Mouse (Mus musculus) bone marrow macrophage, adult 2 months (primary cell): Measurements from ENCODE around the gene 4933428G20Rik.

Experiments used
- CTCF ChIP-seq: IDR thresholded peaks from 2 replicates; pipeline ENCODE4 v1.5.1; 2012; ENCODE audit warnings: low read depth, mild to moderate bottlenecking, low read length, moderate library complexity
- POLR2A ChIP-seq: IDR thresholded peaks from 2 replicates; pipeline ENCODE4 v1.6.1; 2012; ENCODE audit warnings: mild to moderate bottlenecking, low read depth, low read length, borderline replicate concordance

- TF ChIP-seq CTCF, result no peak
- no peak for TF ChIP-seq POLR2A
Observed at GRCm38 (mm10) chr11:97491640-97492039, 8.5 kb downstream of the 4933428G20Rik start.
